Mouse (Mus musculus) small intestine, adult 2 months (tissue): ENCODE data around the gene Aurkb.

Source experiments
- CTCF ChIP-seq: fragments of 200-500 bp; IDR thresholded peaks from 2 replicates; pipeline ENCODE4 v1.5.1; 2012; ENCODE audit warnings: low read depth, mild to moderate bottlenecking, control low read depth, inconsistent platforms, low read length, moderate library complexity, mixed read lengths; ENCODE audit not compliant: insufficient replicate concordance, insufficient read length; ENCODE audit errors: extremely low read depth
- POLR2A ChIP-seq: fragments of 200-500 bp; IDR thresholded peaks from 2 replicates; pipeline ENCODE4 v1.6.1; 2012; ENCODE audit warnings: low read depth, mild to moderate bottlenecking, control low read depth, inconsistent platforms, low read length, moderate library complexity

DNA sequence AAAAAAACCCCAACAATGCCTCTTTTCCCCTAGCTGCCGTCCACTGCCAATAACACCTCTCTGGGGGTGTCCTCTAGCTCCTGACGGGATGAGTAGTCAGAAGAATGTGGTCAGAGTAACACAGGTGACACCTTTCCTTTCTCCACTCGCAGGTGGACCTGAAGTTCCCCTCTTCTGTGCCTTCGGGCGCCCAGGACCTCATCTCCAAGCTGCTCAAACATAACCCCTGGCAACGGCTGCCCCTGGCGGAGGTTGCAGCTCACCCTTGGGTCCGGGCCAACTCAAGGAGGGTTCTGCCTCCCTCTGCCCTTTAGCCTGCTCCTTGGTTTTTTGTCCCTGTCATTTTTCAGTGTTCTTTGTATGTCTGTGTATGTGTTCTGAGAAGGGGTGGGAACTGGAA, 5.3 kb downstream of the Aurkb start:
- TF ChIP-seq POLR2A (no peak), CTCF (no peak)
